15 mouse cellular contexts compared by ENCODE assay signal in genomic region chr10:95892132-95892531, GRCm38 (mm10). TPM values are rescaled to one million over a fixed set of nuclear protein-coding genes. Genes with fewer than 3 reads are reported as not detected.
"Had no signal": no experiment of that assay in that cellular context is flagged by ENCODE, and none has a peak within 500 bp of the region (broad histone marks: within the 10 kb centered on the region; RNA-seq: fewer than 3 reads in every experiment).

No protein-coding gene starts in this region.

- H3K4me3 ChIP-seq: limb, embryonic 13.5 days; midbrain, embryonic 13.5 days; myocyte; neural tube, embryonic 12.5 days had no signal

- H3K27me3 ChIP-seq: limb, embryonic 13.5 days; midbrain, embryonic 13.5 days; neural tube, embryonic 12.5 days had no signal

- H3K9me3 ChIP-seq: limb, embryonic 13.5 days; midbrain, embryonic 13.5 days; neural tube, embryonic 12.5 days had no signal

- DNase-seq: kidney, adult 2 months; kidney, postnatal 25 days; lung, adult 18-20 months; retina, postnatal 1 day; right cerebral cortex, postnatal 4 days; spleen, adult 18-20 months; thymus, adult 18-20 months; thymus, postnatal 25 days had no signal

- H3K4me1 ChIP-seq: neural tube, embryonic 12.5 days had no signal

- H3K36me3 ChIP-seq: limb, embryonic 13.5 days; midbrain, embryonic 13.5 days; neural tube, embryonic 12.5 days had no signal

RNA-seq across cellular contexts. Expression of gene Gm33543, which starts 49.4 kb away (rescaled TPM):
- total RNA-seq: layer of hippocampus, postnatal 25 days; left cerebral cortex, postnatal 25 days; megakaryocyte-erythroid progenitor cell, adult 5-6 weeks had no signal
